8 mouse cellular contexts compared by ENCODE assay signal in the genomic region with DNA sequence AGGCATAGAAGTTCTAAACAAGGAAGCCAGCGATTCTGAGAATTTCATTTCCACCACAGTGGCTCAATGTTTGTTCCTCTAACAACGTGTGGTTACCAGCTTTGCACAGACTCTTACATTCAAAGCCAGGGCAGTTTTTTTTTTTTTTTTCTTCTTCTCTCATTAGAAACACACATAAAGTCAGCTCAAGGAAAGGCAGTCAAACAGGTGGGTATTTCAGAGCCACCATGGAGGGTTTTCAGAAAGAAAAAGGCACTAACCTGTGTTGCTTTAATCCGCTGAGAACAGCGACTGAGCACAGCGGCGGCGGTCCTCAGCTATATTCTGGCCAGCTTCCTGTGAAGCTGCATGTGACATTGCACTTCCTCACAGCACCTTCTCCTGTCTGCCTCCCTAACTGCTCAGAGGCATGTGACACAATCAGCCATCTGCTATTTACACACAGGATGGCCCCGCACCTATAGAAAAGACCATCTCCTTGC. TPM values are rescaled to one million over a fixed set of nuclear protein-coding genes. Genes with fewer than 3 reads are reported as not detected.
A peak's percentile ranks its signal among the peaks of the same experiment; 100 is the strongest.
DNase-seq lines count a peak whose midpoint lies in the region; ATAC-seq lines count a peak whose summit lies in the region.

No protein-coding gene starts in this region.

- no peaks in the 10 kb centered on the region for H3K9me3 ChIP-seq in limb, embryonic 13.5 days
- no peaks in the 10 kb centered on the region for H3K9me3 ChIP-seq in hindbrain, embryonic 10.5 days

- peak overlapping the region; percentile 39 for H3K9ac ChIP-seq in limb, embryonic 13.5 days

- 34% methylated on average over 8 of the region's 8 CpGs for WGBS in limb, embryonic 13.5 days
- 84% methylated on average over 8 of the region's 8 CpGs for WGBS in hindbrain, embryonic 10.5 days

- H3K27me3 ChIP-seq in limb, embryonic 13.5 days: no peaks in the 10 kb centered on the region
- no peaks in the 10 kb centered on the region for H3K27me3 ChIP-seq in hindbrain, embryonic 10.5 days (ENCODE audit: insufficient read depth, poor library complexity, severe bottlenecking)

- peaks cover 80% of the 10 kb centered on the region for H3K4me1 ChIP-seq in limb, embryonic 13.5 days
- H3K4me1 ChIP-seq in hindbrain, embryonic 10.5 days (replicated peaks): peaks cover 41% of the 10 kb centered on the region

- DNase-seq in CD8-positive naive resting alpha-beta T cell, adult 2 months (ENCODE audit: low read depth in 2 of 2, low spot score in 2 of 2): peak; percentile 40 to 50
- peak; percentile 29 for DNase-seq in brain, adult 2 months (ENCODE audit: low read depth, low spot score)
- peak; percentile 81 for DNase-seq in naive thymus-derived CD4-positive, alpha-beta T cell, adult 2 months (ENCODE audit: low read depth)
- no peak for DNase-seq in cerebellum, adult 9-10 months
- no peak for DNase-seq in urinary bladder, postnatal 14 days (ENCODE audit: low spot score)
- DNase-seq in adrenal gland, postnatal 36 days: no peak
- DNase-seq in hindbrain, embryonic 10.5 days (ENCODE audit: low spot score): no peak

- peak overlapping the region; percentile 57 for H3K4me2 ChIP-seq in limb, embryonic 13.5 days (replicated peaks)

- peaks cover 6% of the 10 kb centered on the region; the same call in 1 of the 2 replicates for H3K36me3 ChIP-seq in limb, embryonic 13.5 days
- H3K36me3 ChIP-seq in hindbrain, embryonic 10.5 days: 0 out of 2 replicates have a peak, but pooled peaks cover 4% of the 10 kb centered on the region

- peak overlapping the region; percentile 30; the same call in 1 of the 2 replicates for H3K4me3 ChIP-seq in limb, embryonic 13.5 days
- H3K4me3 ChIP-seq in hindbrain, embryonic 10.5 days: no peak overlapping the region

- H3K27ac ChIP-seq in limb, embryonic 13.5 days: peak overlapping the region; percentile 94
- H3K27ac ChIP-seq in hindbrain, embryonic 10.5 days: no peak overlapping the region

- ATAC-seq in limb, embryonic 13.5 days (ENCODE audit: low FRiP score, low read depth): peak; percentile 30; the same call in 1 of the 2 replicates

RNA-seq across cellular contexts. Expression of a gene that starts 43.4 kb away (rescaled TPM):
- polyA plus RNA-seq in limb, embryonic 13.5 days (2015; fragmentation: Nextera tagmentation; extraction: Ambion mirVana): 14.6 and 16.2 TPM in 2 replicates
- 10 to 100 TPM; 13.3 to 19.6 TPM for total RNA-seq in adrenal gland, postnatal 36 days (2021)
- polyA plus RNA-seq in hindbrain, embryonic 10.5 days (2016; fragmentation: Nextera tagmentation; extraction: Ambion mirVana): 8.6 TPM in 2 replicates

Comparison
In these comparisons a context has a peak if more than half of its experiments do, and no peak if none do; other contexts are left out.
1. DNase-seq: peak in CD8-positive naive resting alpha-beta T cell, adult 2 months (2 of 2), brain, adult 2 months (single experiment) and naive thymus-derived CD4-positive, alpha-beta T cell, adult 2 months (single experiment); none in cerebellum, adult 9-10 months (single experiment), urinary bladder, postnatal 14 days (single experiment), adrenal gland, postnatal 36 days (0 of 2) and hindbrain, embryonic 10.5 days (single experiment).